Mouse (Mus musculus) heart, postnatal 0 days (tissue): ENCODE measurements around the gene BC052040. TPM values are rescaled to one million over a fixed set of nuclear protein-coding genes. Genes with fewer than 3 reads are reported as not detected.

Experiments used
- ATAC-seq: fragments of 200-750 bp; cut with Nextera tagmentation; 2 replicates; pipeline ENCODE4 v1.8.0; 2017; ENCODE audit warnings: low read depth, moderate number of reproducible peaks, moderate library complexity; ENCODE audit not compliant: insufficient read depth
- DNase-seq: peaks from one replicate; pipeline ENCODE4 v3.0.0-alpha.2; 2016; ENCODE audit warnings: low spot score
- H3K27ac ChIP-seq: fragments of 300-500 bp; sonication (generic); 2 replicates; pipeline ENCODE4 v1.5.1; 2014; ENCODE audit warnings: low read depth, mild to moderate bottlenecking
- H3K27me3 ChIP-seq: fragments of 300-500 bp; sonication (generic); 2 replicates; pipeline ENCODE4 v1.6.1; 2014; ENCODE audit warnings: low read length, mixed read lengths; ENCODE audit not compliant: control insufficient read depth, insufficient read depth
- H3K36me3 ChIP-seq: fragments of 300-500 bp; sonication (generic); replicated peaks from 2 replicates; pipeline ENCODE4 v1.6.1; 2014; ENCODE audit warnings: low read length, mixed read lengths; ENCODE audit not compliant: control insufficient read depth, insufficient read depth
- H3K4me1 ChIP-seq: fragments of 300-500 bp; sonication (generic); 2 replicates; pipeline ENCODE4 v1.6.1; 2014; ENCODE audit warnings: antibody characterized with exemption; ENCODE audit not compliant: control insufficient read depth, insufficient read depth
- H3K4me2 ChIP-seq: fragments of 300-500 bp; sonication (generic); 2 replicates; pipeline ENCODE4 v1.6.1; 2014; ENCODE audit warnings: low read depth, mild to moderate bottlenecking, low read length, moderate library complexity
- H3K4me3 ChIP-seq: fragments of 300-500 bp; sonication (generic); 2 replicates; pipeline ENCODE4 v1.5.1; 2014; ENCODE audit warnings: low read depth, low read length
- H3K9ac ChIP-seq: fragments of 300-500 bp; sonication (generic); replicated peaks from 2 replicates; pipeline ENCODE4 v1.6.1; 2014; ENCODE audit warnings: low read depth, low read length, mixed read lengths
- H3K9me3 ChIP-seq: fragments of 300-500 bp; sonication (generic); replicated peaks from 2 replicates; pipeline ENCODE4 v1.6.1; 2016; ENCODE audit warnings: low read length; ENCODE audit not compliant: control insufficient read depth
- CTCF ChIP-seq: IDR thresholded peaks from 2 replicates; pipeline ENCODE4 v1.5.1; 2016; ENCODE audit warnings: antibody characterized with exemption, control low read depth, low read depth
- EP300 ChIP-seq: IDR thresholded peaks from 2 replicates; pipeline ENCODE4 v1.6.1; 2016; ENCODE audit warnings: antibody characterized with exemption, low read depth
- WGBS: fragments of 180-500 bp; shearing (Covaris S2); extraction: QIAGEN DNeasy Blood & Tissue Kit; methylation state at CpG from one replicate; pipeline ENCODE4 v1.1.7; 2014; 5-methylcytosine and 5-hydroxymethylcytosine counted together
- polyA plus RNA-seq: library from polyadenylated mRNA; unstranded; fragments of >200 nt; fragmentation: Nextera tagmentation; extraction: Ambion mirVana; gene quantifications from 2 replicates; pipeline ENCODE4 v1.2.1, GENCODE M21; 2015
- total RNA-seq: library from RNA; depleted of rRNA; stranded (reverse); fragments of >200 nt; gene quantifications from 2 replicates; pipeline ENCODE4 v1.2.3, GENCODE M21; 2014; ENCODE audit warnings: low replicate concordance

Gene BC052040
- total and polyA plus RNA-seq, 2 experiments from 2014 or later: 3.9 to 4.1 TPM

DNA sequence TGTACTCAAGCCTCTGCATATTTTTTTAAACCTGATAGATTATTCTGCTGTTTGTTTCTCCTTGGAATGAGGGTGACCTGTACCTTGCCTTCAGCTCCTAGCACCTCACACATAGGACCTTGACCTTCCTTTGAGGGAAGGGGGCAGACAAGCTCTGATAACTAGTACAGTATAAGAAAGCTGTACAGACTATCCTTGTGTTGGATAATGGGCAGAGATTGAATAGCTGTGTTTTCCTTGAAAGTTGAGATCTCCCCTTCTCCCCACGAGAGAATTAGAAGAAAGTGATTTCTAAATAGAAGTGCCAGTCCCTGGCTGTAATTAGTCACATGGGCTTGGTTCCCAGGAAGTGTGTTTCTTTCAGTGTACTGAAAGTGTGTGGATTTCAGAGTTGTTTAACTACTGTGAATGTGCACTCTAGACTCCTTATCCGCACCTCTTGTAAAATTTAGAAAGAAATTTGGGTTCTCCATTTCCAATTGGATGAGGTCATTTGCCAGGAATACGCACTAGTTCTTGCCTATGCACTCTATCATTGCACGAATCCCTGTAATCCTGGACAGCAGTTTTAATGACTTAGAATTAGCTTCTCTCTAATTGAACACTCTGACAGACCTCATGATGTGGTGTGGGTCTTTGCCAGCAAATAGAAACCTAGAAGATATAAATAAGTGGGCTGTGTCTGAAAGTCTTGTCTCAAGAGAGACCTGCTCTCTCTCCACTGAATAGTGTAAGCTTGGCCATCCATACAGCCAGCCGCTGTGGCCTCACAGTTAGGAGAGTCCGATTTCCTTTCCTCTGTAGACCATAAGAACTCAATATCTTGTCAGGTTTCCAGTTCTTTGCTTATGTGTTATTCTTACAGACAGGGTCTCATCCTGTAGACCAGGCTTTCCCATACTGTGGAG lies 79.0 kb downstream of the BC052040 start:
- 80% methylated on average over 6 of the region's 6 CpGs for WGBS

GRCm38 (mm10) chr2:115667516-115667915 lies 86.0 kb downstream of the BC052040 start:
- H3K4me3 ChIP-seq: no peak overlapping the region
- 89% methylated on average over 2 of the region's 2 CpGs for WGBS
- no peaks in the 10 kb centered on the region for H3K9me3 ChIP-seq
- H3K4me2 ChIP-seq: no peak overlapping the region
- no peaks in the 10 kb centered on the region for H3K27me3 ChIP-seq
- H3K27ac ChIP-seq: no peak overlapping the region
- DNase-seq: no peak
- no peak for ATAC-seq
- TF ChIP-seq EP300 (no peak), CTCF (no peak)
- H3K9ac ChIP-seq: no peak overlapping the region
- 0 out of 2 replicates have a peak, but pooled peaks cover 4% of the 10 kb centered on the region for H3K36me3 ChIP-seq
- H3K4me1 ChIP-seq: no peaks in the 10 kb centered on the region

More for the DNA sequence above, 79.0 kb downstream of the BC052040 start:
- Histone ChIP-seq H3K27ac (no peak overlapping the region), H3K4me2 (no peak overlapping the region), H3K4me1 (no peaks in the 10 kb centered on the region), H3K27me3 (no peaks in the 10 kb centered on the region), H3K36me3 (0 out of 2 replicates have a peak, but pooled peaks cover 4% of the 10 kb centered on the region), H3K9ac (no peak overlapping the region), H3K9me3 (no peaks in the 10 kb centered on the region), H3K4me3 (no peak overlapping the region)
- ATAC-seq: no peak
- TF ChIP-seq EP300 (no peak), CTCF (no peak)
- DNase-seq: no peak

DNA sequence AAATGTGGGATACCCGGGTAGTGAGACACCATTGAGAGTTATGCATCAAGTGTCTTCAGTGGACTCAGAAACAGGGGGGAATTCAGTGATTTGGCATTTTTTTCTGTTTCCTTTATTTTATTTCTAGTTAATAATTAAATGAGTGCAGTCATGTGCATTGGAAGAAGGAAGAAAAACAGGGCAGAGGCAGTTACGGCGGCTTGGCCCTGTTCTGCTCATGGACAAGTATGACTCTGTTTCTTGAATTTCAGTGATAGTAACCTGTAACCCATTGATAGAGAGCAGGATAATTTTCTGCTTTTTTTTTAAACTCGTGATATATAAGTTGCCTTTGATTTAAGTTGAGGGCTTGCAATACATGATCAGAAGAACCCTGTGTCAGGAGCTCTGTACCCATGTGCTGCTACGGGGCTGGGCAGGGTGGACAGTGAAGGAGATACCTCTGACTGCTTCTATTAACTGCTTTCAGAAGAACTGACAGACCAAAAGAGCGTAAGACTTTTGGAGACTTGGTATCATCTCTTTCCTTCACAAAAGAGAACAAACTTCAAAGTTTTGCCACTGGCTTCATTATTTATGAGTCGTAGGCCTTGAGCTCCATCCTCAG lies 91.6 kb downstream of the BC052040 start:
- ATAC-seq (no peak), DNase-seq (no peak)
- no peak overlapping the region for H3K4me3 ChIP-seq
- H3K4me1 ChIP-seq: no peaks in the 10 kb centered on the region
- H3K9me3 ChIP-seq: no peaks in the 10 kb centered on the region
- H3K9ac ChIP-seq: no peak overlapping the region
- WGBS: 89% methylated on average over 7 of the region's 7 CpGs
- H3K4me2 ChIP-seq: no peak overlapping the region
- no peaks in the 10 kb centered on the region for H3K27me3 ChIP-seq
- H3K36me3 ChIP-seq: no peaks in the 10 kb centered on the region
- no peak overlapping the region for H3K27ac ChIP-seq
- TF ChIP-seq EP300: no peak

- Histone ChIP-seq H3K4me1 (no peaks in the 10 kb centered on the region), H3K4me3 (no peak overlapping the region), H3K27me3 (no peaks in the 10 kb centered on the region), H3K27ac (no peak overlapping the region), H3K4me2 (no peak overlapping the region), H3K9ac (no peak overlapping the region), H3K9me3 (no peaks in the 10 kb centered on the region), H3K36me3 (no peaks in the 10 kb centered on the region)
- TF ChIP-seq EP300 (no peak), CTCF (no peak)
- ATAC-seq (no peak), DNase-seq (no peak)
- 78% methylated on average over 5 of the region's 5 CpGs for WGBS
These were observed 97.3 kb downstream of the BC052040 start for GRCm38 (mm10) chr2:115678786-115679185.

DNA sequence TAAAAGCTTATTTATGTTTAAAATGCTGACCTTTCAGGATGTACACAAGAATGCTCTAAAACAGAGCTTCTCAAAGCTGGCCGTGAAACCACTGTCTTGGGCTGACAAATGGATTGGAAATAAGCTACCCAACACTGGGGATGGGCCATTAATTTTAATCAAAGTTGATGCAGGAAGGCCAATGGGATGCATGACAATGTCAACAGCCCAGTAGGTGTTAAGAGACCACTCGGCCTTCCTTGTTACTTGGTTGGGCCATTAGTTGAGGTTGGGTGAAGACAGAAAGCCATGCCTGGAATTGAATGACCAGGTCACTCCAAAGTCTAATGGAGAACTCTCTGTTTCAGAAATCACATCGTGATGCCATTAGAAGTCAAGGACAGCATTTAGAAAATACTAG lies 103.7 kb downstream of the BC052040 start:
- Histone ChIP-seq H3K9me3 (no peaks in the 10 kb centered on the region), H3K27me3 (no peaks in the 10 kb centered on the region), H3K9ac (no peak overlapping the region), H3K27ac (no peak overlapping the region), H3K4me1 (no peaks in the 10 kb centered on the region), H3K36me3 (no peaks in the 10 kb centered on the region), H3K4me2 (no peak overlapping the region), H3K4me3 (no peak overlapping the region)
- TF ChIP-seq CTCF (no peak), EP300 (no peak)
- no peak for ATAC-seq
- no peak for DNase-seq
- WGBS: 65% methylated on average over 3 of the region's 3 CpGs
